Mouse (Mus musculus) left cerebral cortex, postnatal 14 days (tissue): ENCODE measurements around the gene Gcgr. TPM values are rescaled to one million over a fixed set of nuclear protein-coding genes. Genes with fewer than 3 reads are reported as not detected.
A peak's percentile ranks its signal among the peaks of the same experiment; 100 is the strongest.
"Not testable (repeated sequence)": the region's sequence is repeated elsewhere in the genome, so short reads cannot be mapped to it uniquely, and the experiment has no call there.

ENCODE experiments used
- DNase-seq, 2 experiments: peaks; one replicate each; pipeline ENCODE4 v3.0.0; 2021 to 2022; ENCODE audit warnings: low spot score in 2 of 2, mixed read lengths in 1 of 2
- intact Hi-C: fragments of 180-260 bp; cut with DNase I; formaldehyde crosslinking; loops from one replicate; pipeline ENCODE4 v1.15.1; 2025
- total RNA-seq, 2 experiments: library from RNA; stranded (reverse); gene quantifications; 2 replicates each; pipeline ENCODE4 v1.2.3; 2021

Gene Gcgr
- total RNA-seq, 2 experiments from 2014 or later = 0.17 to 0.18 TPM

DNA sequence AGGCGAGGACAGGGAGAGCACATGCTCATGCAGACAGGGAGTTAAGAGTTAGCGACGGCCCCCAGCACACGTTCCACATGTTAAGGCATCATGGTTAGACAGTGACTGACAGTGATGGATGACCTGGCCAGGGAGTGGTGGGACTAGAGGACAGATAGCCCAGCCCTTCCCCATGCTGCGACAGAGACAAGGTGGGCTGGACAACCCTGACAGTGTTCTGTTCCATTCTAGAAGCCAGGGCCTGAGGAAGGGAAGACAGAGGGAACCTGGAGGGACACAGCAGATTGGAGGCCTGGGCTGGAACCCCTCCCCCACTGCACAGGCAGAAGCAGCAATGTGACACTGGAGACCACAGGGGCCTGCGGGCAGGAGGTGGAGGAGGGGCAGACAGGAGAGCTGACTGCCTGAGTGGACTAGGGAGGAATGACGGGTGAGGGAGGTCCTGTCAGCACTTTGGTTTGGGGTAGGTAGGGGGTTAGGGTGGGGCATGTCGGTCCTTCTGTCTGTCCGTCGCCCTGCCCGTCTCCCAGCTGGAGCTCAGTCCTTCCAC is 48.3 kb downstream of the Gcgr start:
- DNase-seq = no peak
- intact Hi-C loops = no loop called here

DNA sequence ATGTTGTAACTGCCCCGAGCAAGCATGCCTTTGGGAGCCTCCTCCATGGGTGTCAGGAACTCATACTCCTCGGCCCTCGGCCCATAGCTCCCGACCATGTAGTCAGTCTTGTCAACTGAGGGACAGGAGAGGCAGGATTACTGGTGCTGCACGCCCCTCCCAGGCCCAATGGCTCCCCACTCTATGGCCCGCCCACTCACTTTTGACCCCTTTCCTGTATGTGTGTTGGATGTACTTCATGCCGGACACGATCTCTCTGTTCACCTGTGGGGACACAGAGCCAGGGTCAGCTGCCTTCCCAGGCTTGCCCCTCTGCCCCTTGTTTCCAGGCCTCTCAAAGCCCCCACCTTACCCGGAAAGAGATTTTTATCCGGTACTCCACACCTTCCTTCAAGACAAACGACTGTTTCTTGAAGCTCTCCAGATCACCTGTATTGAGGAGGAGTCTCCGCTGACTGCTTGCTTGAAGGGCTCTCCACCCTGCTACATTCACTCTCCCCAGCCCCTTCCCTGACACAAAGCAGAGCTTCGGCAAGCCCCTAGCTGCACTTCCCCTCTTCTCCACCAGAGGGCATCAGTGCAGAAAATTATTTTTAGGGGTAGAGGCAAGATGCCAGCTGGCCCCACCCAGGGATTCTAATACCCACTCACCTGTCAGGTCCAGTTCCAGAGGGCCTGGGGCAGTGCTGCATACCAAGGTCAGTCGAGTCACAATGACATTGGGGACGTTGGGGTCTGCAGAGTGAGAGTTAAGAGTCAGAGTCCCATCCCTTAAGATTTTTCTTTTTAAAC is 49.0 kb downstream of the Gcgr start:
- DNase-seq = peak; percentile 68 to 79

DNA sequence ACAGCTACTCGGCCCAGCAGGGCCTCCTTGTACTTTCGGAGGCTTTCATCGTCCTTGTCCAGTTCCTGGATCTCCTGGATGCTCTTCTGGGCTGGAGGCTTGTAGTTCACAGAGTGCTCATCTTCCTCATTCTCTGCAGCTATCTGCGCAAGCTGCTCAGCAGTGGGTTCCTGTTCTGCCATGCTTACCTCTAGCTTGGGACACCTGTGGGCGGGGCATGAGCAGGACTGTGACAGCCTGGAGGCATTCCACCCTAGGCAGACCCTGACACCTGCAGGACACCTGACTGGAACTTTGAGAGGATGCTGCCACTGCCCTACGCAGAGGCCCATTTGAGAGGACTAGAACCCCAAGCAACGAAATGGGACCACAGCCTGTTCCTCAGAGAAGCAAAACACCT is 49.7 kb downstream of the Gcgr start:
- intact Hi-C loops = no loop called here
- no peak for DNase-seq

More for the DNA sequence above, 49.0 kb downstream of the Gcgr start:
- intact Hi-C loops = no loop called here

DNA sequence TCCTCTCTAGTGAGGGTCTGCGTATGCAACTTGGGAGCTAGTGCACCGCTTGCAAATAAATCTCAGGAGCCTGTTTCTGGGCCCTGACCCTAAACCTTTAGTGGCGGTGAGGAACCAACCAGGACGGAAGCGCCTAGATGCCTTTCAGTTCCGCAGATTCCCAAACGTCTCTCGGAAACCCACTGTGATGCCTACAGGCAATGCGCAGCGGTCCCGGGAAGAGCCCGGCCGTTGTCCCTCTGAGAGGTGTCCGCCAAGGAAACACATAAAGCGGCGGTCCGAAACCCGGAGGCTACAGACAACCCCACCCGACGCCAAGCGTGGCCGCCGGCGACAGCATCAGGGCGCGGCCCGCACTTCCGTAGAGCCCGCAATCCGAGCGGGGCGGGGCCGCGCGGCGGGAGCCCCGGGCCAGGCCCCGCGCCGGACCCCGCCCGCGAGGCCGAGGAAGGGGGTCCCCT is 50.4 kb downstream of the Gcgr start:
- intact Hi-C loops = no loop called here
- DNase-seq = no peak

DNA sequence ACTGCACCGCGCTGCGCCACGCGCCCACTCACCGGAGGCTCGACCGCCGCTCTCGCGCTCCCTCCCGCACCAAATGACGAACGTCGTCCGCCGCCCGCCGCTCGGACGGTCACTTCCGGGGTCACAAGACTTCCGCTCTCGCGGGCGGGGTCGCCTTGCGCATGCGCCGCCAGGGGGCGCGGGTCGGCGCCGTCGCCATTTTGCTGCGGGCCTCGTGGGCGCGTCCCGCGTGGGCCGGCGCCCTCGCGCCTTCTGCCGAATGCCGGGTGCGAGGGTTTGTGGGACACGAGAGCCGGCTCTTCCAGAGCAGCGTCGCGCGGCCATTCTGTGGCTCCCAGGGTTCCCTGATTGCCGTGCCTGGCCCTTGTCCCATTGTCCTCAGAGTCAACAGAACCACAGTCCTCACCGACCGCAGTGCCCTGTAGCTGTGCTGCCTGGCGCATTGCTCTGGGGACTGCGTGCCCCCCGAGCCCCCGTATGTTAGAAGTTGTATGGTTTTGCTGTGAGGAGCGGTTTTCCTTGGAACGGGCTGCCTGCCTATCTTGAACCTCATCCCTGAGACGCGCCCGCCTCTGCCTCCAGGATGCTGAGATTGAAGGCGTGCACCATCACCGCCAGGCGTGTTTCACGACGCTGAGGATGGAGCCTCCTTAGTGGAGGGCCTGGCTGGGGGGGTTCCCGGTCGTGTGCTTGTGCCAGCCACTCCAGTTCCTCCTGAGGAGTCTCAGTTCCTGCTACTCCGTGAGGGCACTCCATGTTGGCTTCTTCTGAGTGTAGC is 51.2 kb downstream of the Gcgr start, which contains the start of gene Arhgdia:
Gene Arhgdia (minus strand): TSS at position 135 of the 778 bp plus-strand sequence.
- intact Hi-C loops = no loop called here
- peak; percentile 90 to 92 for DNase-seq

DNA sequence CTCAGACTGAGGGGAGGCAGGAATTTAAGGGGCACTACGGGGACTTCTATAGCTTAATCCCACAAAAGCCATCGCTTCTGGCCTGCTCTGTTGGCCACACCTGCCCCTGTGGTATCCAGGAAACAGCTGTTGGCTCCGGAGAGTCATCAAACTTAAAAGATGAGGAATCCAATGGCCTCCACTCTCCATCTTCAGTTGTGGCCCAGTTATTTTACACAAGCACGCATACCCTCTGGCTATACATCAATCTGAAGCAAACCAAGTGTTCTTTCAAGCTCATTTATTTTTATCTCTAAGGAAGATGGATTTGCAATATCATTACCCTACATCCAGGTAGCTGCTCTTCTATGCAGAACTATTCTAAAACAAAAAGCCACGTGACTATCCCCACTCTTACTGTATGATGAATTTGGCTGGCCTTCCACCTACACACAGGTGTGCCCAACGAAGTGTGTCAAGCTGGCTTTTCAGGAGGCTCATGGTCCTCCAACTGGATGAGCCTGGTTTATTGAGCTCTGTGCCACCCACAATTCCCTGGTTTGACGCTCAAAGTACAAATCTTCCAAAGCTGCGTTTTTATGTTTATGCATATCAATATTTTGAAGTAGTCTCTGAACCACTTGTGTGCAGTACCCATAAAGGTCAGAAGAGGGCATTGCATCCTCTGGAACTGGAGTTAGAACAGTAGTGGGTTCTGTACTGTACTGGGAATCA is 51.9 kb downstream of the Gcgr start:
- DNase-seq = peak in 1 of 2 experiments; percentile 49
- intact Hi-C loops = no loop called here

DNA sequence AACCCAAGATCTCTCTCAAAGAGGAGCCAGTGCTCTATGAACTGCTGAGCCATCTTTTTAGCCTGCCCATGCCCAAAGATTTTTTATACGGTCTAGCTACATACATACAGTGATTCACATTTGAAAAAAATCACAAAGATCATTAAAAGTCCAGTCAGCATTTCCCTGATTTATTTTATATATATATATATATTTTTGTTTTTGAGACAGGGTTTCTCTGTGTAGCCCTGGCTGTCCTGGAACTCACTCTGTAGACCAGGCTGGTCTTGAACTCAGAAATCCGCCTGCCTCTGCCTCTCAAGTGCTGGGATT is 52.4 kb downstream of the Gcgr start:
- intact Hi-C loops, DNase-seq: not testable (repeated sequence)

DNA sequence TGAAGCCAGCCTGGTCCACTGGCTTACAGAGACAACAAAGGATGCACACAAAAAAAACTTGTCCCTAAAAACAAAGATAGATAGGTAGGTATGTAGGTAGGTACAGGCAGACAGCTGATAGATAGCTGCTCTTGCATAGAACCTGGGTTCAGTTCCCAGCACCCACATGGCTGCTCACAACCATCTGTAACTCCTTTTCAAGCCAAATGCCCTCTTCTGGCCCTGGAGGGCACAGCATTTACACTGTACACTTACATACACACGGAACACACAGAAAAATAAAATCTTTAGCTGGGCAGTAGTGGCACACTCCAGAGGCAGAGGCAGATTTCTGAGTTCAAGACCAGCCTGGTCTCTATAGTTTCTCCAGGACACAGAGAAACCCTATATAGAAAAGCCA is 53.4 kb downstream of the Gcgr start:
- intact Hi-C loops = no loop called here
- DNase-seq = no peak

DNA sequence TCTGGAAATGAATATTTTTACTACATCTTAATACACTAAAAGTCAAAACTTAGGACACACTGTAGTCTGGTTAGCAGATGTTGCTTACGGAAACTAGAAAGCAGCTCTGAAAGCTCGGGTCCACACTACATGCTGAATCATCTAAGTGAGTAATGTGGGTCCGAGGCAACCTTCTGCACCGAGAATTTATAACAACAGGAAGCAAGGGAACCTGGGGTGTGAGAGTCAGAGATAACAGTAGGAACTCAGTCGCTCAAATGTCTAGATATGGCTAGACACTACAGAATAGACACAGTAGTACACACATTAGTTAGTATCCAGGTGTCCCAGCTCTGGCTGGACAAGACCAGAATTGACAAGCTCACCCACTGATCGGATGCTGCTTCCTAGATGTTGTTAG is 58.0 kb downstream of the Gcgr start:
- no peak for DNase-seq
- intact Hi-C loops = no loop called here

Other genes starting within 250 kb of the Gcgr start
- gene Actg1, start 182.2 kb upstream of the Gcgr start, total RNA-seq = 1,000 to 10,000 TPM; 1,748 to 1,778 TPM
- gene Fscn2, start 169.2 kb upstream of the Gcgr start, total RNA-seq = under 1 TPM in 1 of 2 experiments, not detected in 1; 0.80 TPM
- 10 to 100 TPM; 30.4 to 35.9 TPM for gene Faap100, start 151.9 kb upstream of the Gcgr start, total RNA-seq
- 10 to 100 TPM; 67.8 to 71.3 TPM for gene Nploc4, start 93.0 kb upstream of the Gcgr start, total RNA-seq
- gene Tspan10, start 88.1 kb upstream of the Gcgr start, total RNA-seq = 1 to 10 TPM in 1 of 2 experiments, not detected in 1; 3.6 TPM
- under 1 TPM; 0.40 TPM for gene Pde6g, start 77.2 kb upstream of the Gcgr start, total RNA-seq
- gene Oxld1, start 72.6 kb upstream of the Gcgr start, total RNA-seq = 10 to 100 TPM; 13.0 to 14.7 TPM
- 10 to 100 TPM; 23.1 TPM for gene Ccdc137, start 72.6 kb upstream of the Gcgr start, total RNA-seq
- 10 to 100 TPM; 59.5 to 60.1 TPM for gene Arl16, start 63.1 kb upstream of the Gcgr start, total RNA-seq
- gene Mrpl12, start 46.1 kb upstream of the Gcgr start, total RNA-seq = 10 to 100 TPM; 74.6 to 78.2 TPM
- 10 to 100 TPM; 19.2 to 22.3 TPM for gene Slc25a10, start 38.9 kb upstream of the Gcgr start, total RNA-seq
- gene Mcrip1, start 19.0 kb downstream of the Gcgr start, total RNA-seq = 100 to 1,000 TPM in 1 of 2 experiments, 10 to 100 TPM in 1; 95.9 to 101 TPM
- not detected for gene Ppp1r27, start 20.4 kb downstream of the Gcgr start, total RNA-seq
- 100 to 1,000 TPM; 125 to 127 TPM for gene P4hb, start 42.6 kb downstream of the Gcgr start, total RNA-seq
- 100 to 1,000 TPM; 397 to 401 TPM for gene Arhgdia, start 50.9 kb downstream of the Gcgr start, total RNA-seq
- gene Alyref, start 67.7 kb downstream of the Gcgr start, total RNA-seq = 10 to 100 TPM; 65.4 to 72.9 TPM
- 100 to 1,000 TPM in 1 of 2 experiments, 10 to 100 TPM in 1; 99.6 to 100 TPM for gene Anapc11, start 67.7 kb downstream of the Gcgr start, total RNA-seq
- gene Npb, start 77.8 kb downstream of the Gcgr start, total RNA-seq = 1 to 10 TPM in 1 of 2 experiments, under 1 TPM in 1; 0.97 to 1.0 TPM
- 100 to 1,000 TPM; 131 to 134 TPM for gene Pcyt2, start 87.2 kb downstream of the Gcgr start, total RNA-seq
- 10 to 100 TPM; 34.7 to 42.4 TPM for gene Sirt7, start 94.5 kb downstream of the Gcgr start, total RNA-seq
- gene Mafg, start 102.9 kb downstream of the Gcgr start, total RNA-seq = 10 to 100 TPM; 84.3 to 94.3 TPM
- gene Pycr1, start 113.1 kb downstream of the Gcgr start, total RNA-seq = 1 to 10 TPM; 3.8 to 4.0 TPM
- gene Myadml2, start 117.5 kb downstream of the Gcgr start, total RNA-seq = 1 to 10 TPM; 5.9 to 6.0 TPM
- 1 to 10 TPM; 5.7 to 8.9 TPM for gene Notum, start 130.5 kb downstream of the Gcgr start, total RNA-seq
- gene Aspscr1, start 142.3 kb downstream of the Gcgr start, total RNA-seq = 10 to 100 TPM; 50.0 to 59.5 TPM
- 10 to 100 TPM; 26.8 to 30.2 TPM for gene Cenpx, start 183.0 kb downstream of the Gcgr start, total RNA-seq
- gene Lrrc45, start 183.2 kb downstream of the Gcgr start, total RNA-seq = 10 to 100 TPM; 57.2 to 60.1 TPM
- 10 to 100 TPM; 92.2 to 99.5 TPM for gene Rac3, start 190.8 kb downstream of the Gcgr start, total RNA-seq
- gene Dcxr, start 196.6 kb downstream of the Gcgr start, total RNA-seq = 1 to 10 TPM; 5.7 to 7.8 TPM
- 1 to 10 TPM; 1.5 to 3.0 TPM for gene Cbr2, start 201.4 kb downstream of the Gcgr start, total RNA-seq
- gene Hmga1b, start 232.1 kb downstream of the Gcgr start, total RNA-seq = 10 to 100 TPM; 25.9 to 30.1 TPM